Mouse (Mus musculus) lung, adult 2 months (tissue): ENCODE measurements at regions not wholly inside any gene's neighbourhood (a gene's known extent, or its start where the extent isn't known, plus 50 kb on each side); places are given as distances from the start of the nearest gene placed in this dataset.

Source experiments
- CTCF ChIP-seq: fragments of 200-500 bp; IDR thresholded peaks from 2 replicates; pipeline ENCODE4 v1.5.1; 2011; ENCODE audit warnings: mild to moderate bottlenecking, low read length, control low read depth; ENCODE audit not compliant: insufficient read depth
- POLR2A ChIP-seq: fragments of 200-500 bp; IDR thresholded peaks from 2 replicates; pipeline ENCODE4 v1.6.1; 2011; ENCODE audit warnings: low read depth, mild to moderate bottlenecking, control low read depth, low read length, borderline replicate concordance; ENCODE audit errors: extremely low read depth

DNA sequence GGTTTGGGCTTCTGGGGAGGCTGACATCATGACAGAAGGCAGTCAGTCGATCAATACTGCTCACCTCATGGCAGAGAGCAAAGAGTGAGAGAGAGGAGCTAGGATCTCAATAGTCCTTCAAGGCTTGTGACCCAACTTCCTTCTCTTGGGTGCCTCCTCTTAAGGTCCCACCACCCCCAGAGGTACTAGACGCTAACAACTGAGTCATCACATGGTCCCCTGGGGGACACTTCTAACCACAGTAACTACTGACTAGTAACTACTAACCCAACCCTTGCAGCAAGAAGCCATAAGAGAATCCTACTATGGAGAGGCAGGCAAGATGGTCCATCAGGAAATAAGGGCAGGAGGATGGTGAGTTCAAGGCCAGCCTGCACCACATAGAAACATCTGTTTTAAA, 69.5 kb upstream of the Fbxo11 start:
- TF ChIP-seq CTCF (no peak), POLR2A (no peak)
